Mouse (Mus musculus): ENCODE data around the gene Kif17. TPM values are rescaled to one million over a fixed set of nuclear protein-coding genes. Genes with fewer than 3 reads are reported as not detected.
A peak's percentile ranks its signal among the peaks of the same experiment; 100 is the strongest.

The Kif17 gene
- total and polyA plus RNA-seq, 3 experiments, result 0.54 to 2.5 TPM; not detected in 1

- Histone ChIP-seq H3K36me3 (ENCODE audit: control insufficient read depth in 1 of 2, insufficient read depth in 2 of 2, low read length in 2 of 2) (peaks cover 0 to 7% of the 10 kb centered on the region in 2 experiments; a peak in 2 of 4 replicates), H3K79me2 (ENCODE audit: control insufficient read depth, insufficient read depth, low read length, poor library complexity) (peaks cover 14% of the 10 kb centered on the region), H3K9ac (ENCODE audit: control insufficient read depth, low read depth, low read length, poor library complexity, severe bottlenecking) (no peak overlapping the region), H3K4me1 (ENCODE audit: control insufficient read depth in 1 of 2, insufficient read depth in 2 of 2, low read length in 2 of 2) (peaks cover 0 to 11% of the 10 kb centered on the region in 2 experiments; a peak in 3 of 4 replicates), H3K27me3 (ENCODE audit: control insufficient read depth in 1 of 2, insufficient read depth in 2 of 2, low read length in 2 of 2) (no peaks in the 10 kb centered on the region), H3K4me3 (ENCODE audit: control insufficient read depth in 1 of 2, insufficient read depth in 1 of 2, low read depth in 2 of 2, low read length in 2 of 2) (no peak overlapping the region), H3K27ac (ENCODE audit: control insufficient read depth, low read depth, low read length) (no peak overlapping the region), H3K9me3 (replicated peaks; ENCODE audit: insufficient read depth, low read length) (no peaks in the 10 kb centered on the region)
- DNase-seq (ENCODE audit: low read depth, low spot score), result no peak
- TF ChIP-seq JUND (IDR thresholded peaks at IDR 0.05; ENCODE audit: low read depth, low read length) (no peak), SIN3A (IDR thresholded peaks at IDR 0.05; ENCODE audit: low read length) (no peak), CTCF (IDR thresholded peaks at IDR 0.05 in 2 of 3, conservative IDR thresholded peaks at IDR 0.05 in 1 of 3; ENCODE audit: control insufficient read depth in 1 of 3, insufficient read depth in 1 of 3, low read depth in 2 of 3, low read length in 3 of 3, poor library complexity in 1 of 3, severe bottlenecking in 1 of 3) (no peak), EP300 (IDR thresholded peaks at IDR 0.05; ENCODE audit: low read depth in 1 of 2, low read length in 2 of 2) (no peak)
Measured at GRCm38 (mm10) chr4:138301271-138301780, 51.1 kb downstream of the Kif17 start.

DNA sequence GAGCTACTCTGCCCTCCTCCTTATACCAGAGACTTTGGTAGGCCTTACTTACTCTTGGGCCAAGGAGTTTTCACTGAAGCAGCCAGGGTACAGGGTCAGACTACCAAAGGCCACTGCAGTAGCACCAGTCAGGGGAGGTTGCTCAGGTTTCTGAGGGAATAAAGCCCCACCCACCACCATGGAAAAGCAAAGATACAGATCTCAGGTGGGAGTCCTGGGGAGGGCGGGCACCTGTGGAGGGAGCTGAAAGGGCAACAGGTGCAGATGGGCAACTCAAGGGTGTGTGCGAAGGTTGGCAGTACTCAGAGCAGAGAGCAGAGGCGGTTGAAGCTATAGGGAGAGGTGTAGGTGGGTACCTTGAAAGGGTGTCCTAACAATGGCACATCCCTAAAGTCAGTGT, 52.8 kb downstream of the Kif17 start:
- TF ChIP-seq KAT2A (conservative IDR thresholded peaks at IDR 0.05; ENCODE audit: low read depth, low read length) (no peak), MXI1 (IDR thresholded peaks at IDR 0.05; ENCODE audit: low read depth, low read length) (no peak), MAX (IDR thresholded peaks at IDR 0.05; ENCODE audit: low read length) (no peak), CHD1 (IDR thresholded peaks at IDR 0.05; ENCODE audit: low read depth, low read length) (no peak), GATA1 (IDR thresholded peaks at IDR 0.05; ENCODE audit: low read depth, low read length) (no peak), ETS1 (IDR thresholded peaks at IDR 0.05; ENCODE audit: low read depth, low read length) (no peak), RAD21 (IDR thresholded peaks at IDR 0.05; ENCODE audit: low read depth, low read length) (no peak), CTCF (IDR thresholded peaks at IDR 0.05 in 2 of 3, conservative IDR thresholded peaks at IDR 0.05 in 1 of 3; ENCODE audit: control insufficient read depth in 1 of 3, insufficient read depth in 1 of 3, low read depth in 2 of 3, low read length in 3 of 3, poor library complexity in 1 of 3, severe bottlenecking in 1 of 3) (no peak), UBTF (IDR thresholded peaks at IDR 0.05; ENCODE audit: borderline replicate concordance, insufficient read depth, low read depth, low read length) (no peak), HCFC1 (IDR thresholded peaks at IDR 0.05; ENCODE audit: low read depth, low read length) (no peak), JUND (IDR thresholded peaks at IDR 0.05; ENCODE audit: low read depth, low read length) (no peak), ZNF384 (IDR thresholded peaks at IDR 0.05; ENCODE audit: low read depth, low read length) (no peak)
- no peaks in the 10 kb centered on the region for H3K27me3 ChIP-seq (ENCODE audit: control insufficient read depth in 1 of 2, insufficient read depth in 2 of 2, low read length in 2 of 2)
- DNase-seq (ENCODE audit: low read depth, low spot score), result no peak
- H3K27ac ChIP-seq (ENCODE audit: control insufficient read depth, low read depth, low read length), result peak overlapping the region; percentile 97
- H3K4me3 ChIP-seq (ENCODE audit: control insufficient read depth in 1 of 2, insufficient read depth in 1 of 2, low read depth in 2 of 2, low read length in 2 of 2), result peak overlapping the region in 1 of 2 experiments; percentile 49; a peak in 3 of 4 replicates
- no peaks in the 10 kb centered on the region for H3K9me3 ChIP-seq (replicated peaks; ENCODE audit: insufficient read depth, low read length)
- peaks cover 21% of the 10 kb centered on the region for H3K79me2 ChIP-seq (ENCODE audit: control insufficient read depth, insufficient read depth, low read length, poor library complexity)
- peaks cover 7 to 24% of the 10 kb centered on the region in 2 experiments; a peak in 3 of 4 replicates for H3K4me1 ChIP-seq (ENCODE audit: control insufficient read depth in 1 of 2, insufficient read depth in 2 of 2, low read length in 2 of 2)
- peaks cover under 1 to 14% of the 10 kb centered on the region in 2 experiments; a peak in 3 of 4 replicates for H3K36me3 ChIP-seq (ENCODE audit: control insufficient read depth in 1 of 2, insufficient read depth in 2 of 2, low read length in 2 of 2)
- no peak overlapping the region; the same call in 1 of the 2 replicates for H3K9ac ChIP-seq (ENCODE audit: control insufficient read depth, low read depth, low read length, poor library complexity, severe bottlenecking)

All from MEL (cell line).